Mouse (Mus musculus) kidney, adult 2 months (tissue): ENCODE measurements around the gene Dcaf8. TPM values are rescaled to one million over a fixed set of nuclear protein-coding genes. Genes with fewer than 3 reads are reported as not detected.

Source experiments
- DNase-seq: peaks from one replicate; pipeline ENCODE4 v3.0.0; 2021
- H3K27ac ChIP-seq: fragments of 200-500 bp; 2 replicates; pipeline ENCODE4 v1.5.1; 2012; ENCODE audit warnings: low read depth, low read length, control low read depth, inconsistent platforms; ENCODE audit not compliant: insufficient read depth
- H3K27me3 ChIP-seq: fragments of 200-500 bp; replicated peaks from 2 replicates; pipeline ENCODE4 v1.6.1; 2012; ENCODE audit warnings: mild to moderate bottlenecking, moderate library complexity, low read length, inconsistent platforms; ENCODE audit not compliant: control insufficient read depth, insufficient read depth
- H3K36me3 ChIP-seq: fragments of 200-500 bp; 2 replicates; pipeline ENCODE4 v1.6.1; 2012; ENCODE audit warnings: mild to moderate bottlenecking, moderate library complexity, low read length, inconsistent platforms; ENCODE audit not compliant: control insufficient read depth, insufficient read depth
- H3K4me1 ChIP-seq: fragments of 200-500 bp; 2 replicates; pipeline ENCODE4 v1.6.1; 2011; ENCODE audit warnings: low read length; ENCODE audit not compliant: control insufficient read depth, insufficient read depth
- H3K4me3 ChIP-seq: fragments of 200-500 bp; 2 replicates; pipeline ENCODE4 v1.5.1; 2011; ENCODE audit warnings: mild to moderate bottlenecking, low read depth, low read length, control low read depth; ENCODE audit not compliant: insufficient read depth
- CTCF ChIP-seq: fragments of 200-500 bp; conservative IDR thresholded peaks from 2 replicates; pipeline ENCODE4 v1.5.1; 2011; ENCODE audit warnings: low read depth, mild to moderate bottlenecking, control low read depth, low read length, moderate library complexity, mixed read lengths; ENCODE audit not compliant: insufficient read depth, insufficient read length
- POLR2A ChIP-seq: fragments of 200-500 bp; IDR thresholded peaks from one replicate; pipeline ENCODE4 v1.6.1; 2011; ENCODE audit warnings: low read depth, low read length, control low read depth
- WGBS: fragments of 180-500 bp; shearing (Covaris S2); methylation state at CpG from one replicate; pipeline ENCODE4 v1.1.7; 2018; 5-methylcytosine and 5-hydroxymethylcytosine counted together
- polyA plus RNA-seq: library from polyadenylated mRNA; depleted of rRNA; stranded (reverse); fragments of >200 nt; gene quantifications from 2 replicates; pipeline ENCODE4 v1.2.3, GENCODE M21; 2012

Dcaf8 gene
- polyA plus RNA-seq, 1 experiment, result 95.1 TPM

GRCm38 (mm10) chr1:172180881-172181280 lies 33.0 kb downstream of the Dcaf8 start:
- DNase-seq, result no peak
- WGBS, result 47% methylated on average over 4 of the region's 4 CpGs
- Histone ChIP-seq H3K27ac (no peak overlapping the region), H3K4me1 (no peaks in the 10 kb centered on the region), H3K27me3 (no peaks in the 10 kb centered on the region), H3K4me3 (no peak overlapping the region), H3K36me3 (peaks cover 12% of the 10 kb centered on the region)
- no peak for TF ChIP-seq CTCF
- TF ChIP-seq POLR2A, result no peak

- TF ChIP-seq CTCF, result no peak
- no peak for TF ChIP-seq POLR2A
- WGBS, result 91% methylated on average over 3 of the region's 3 CpGs
- H3K4me3 ChIP-seq, result no peak overlapping the region
- no peaks in the 10 kb centered on the region for H3K27me3 ChIP-seq
- H3K36me3 ChIP-seq, result peaks cover 9% of the 10 kb centered on the region
- DNase-seq, result no peak
- no peaks in the 10 kb centered on the region for H3K4me1 ChIP-seq
- no peak overlapping the region for H3K27ac ChIP-seq
Measured at GRCm38 (mm10) chr1:172181777-172182176, 33.9 kb downstream of the Dcaf8 start.

GRCm38 (mm10) chr1:172183056-172183455 lies 35.2 kb downstream of the Dcaf8 start:
- H3K4me1 ChIP-seq, result no peaks in the 10 kb centered on the region
- TF ChIP-seq POLR2A (no peak), CTCF (no peak)
- H3K27ac ChIP-seq, result no peak overlapping the region
- H3K4me3 ChIP-seq, result no peak overlapping the region
- no peak for DNase-seq
- 98% methylated on average over 6 of the region's 6 CpGs for WGBS
- peaks cover 15% of the 10 kb centered on the region for H3K36me3 ChIP-seq
- H3K27me3 ChIP-seq, result no peaks in the 10 kb centered on the region

DNA sequence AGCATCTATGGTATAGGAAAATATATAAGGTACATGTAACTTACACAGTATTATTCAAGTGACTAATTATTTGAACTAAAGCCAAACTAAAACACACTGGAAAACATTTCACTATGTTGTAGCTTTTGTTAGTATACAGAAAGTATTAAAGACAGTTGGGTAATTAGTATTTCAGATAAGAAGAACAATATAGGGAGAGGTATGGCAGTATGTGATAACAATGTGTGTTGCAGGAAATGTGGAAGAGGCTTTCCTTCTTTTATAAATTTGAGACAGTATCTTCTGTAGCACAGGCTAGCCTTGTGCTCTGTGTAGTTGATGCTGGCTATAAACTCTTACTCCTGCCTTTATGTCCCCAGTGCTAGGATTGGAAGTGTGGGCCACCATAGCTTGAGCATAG lies 36.0 kb downstream of the Dcaf8 start:
- no peak for DNase-seq
- no peak overlapping the region for H3K27ac ChIP-seq
- H3K4me3 ChIP-seq, result no peak overlapping the region
- no peak for TF ChIP-seq POLR2A
- TF ChIP-seq CTCF, result no peak
- H3K36me3 ChIP-seq, result peaks cover 15% of the 10 kb centered on the region
- no peaks in the 10 kb centered on the region for H3K27me3 ChIP-seq
- H3K4me1 ChIP-seq, result no peaks in the 10 kb centered on the region

DNA sequence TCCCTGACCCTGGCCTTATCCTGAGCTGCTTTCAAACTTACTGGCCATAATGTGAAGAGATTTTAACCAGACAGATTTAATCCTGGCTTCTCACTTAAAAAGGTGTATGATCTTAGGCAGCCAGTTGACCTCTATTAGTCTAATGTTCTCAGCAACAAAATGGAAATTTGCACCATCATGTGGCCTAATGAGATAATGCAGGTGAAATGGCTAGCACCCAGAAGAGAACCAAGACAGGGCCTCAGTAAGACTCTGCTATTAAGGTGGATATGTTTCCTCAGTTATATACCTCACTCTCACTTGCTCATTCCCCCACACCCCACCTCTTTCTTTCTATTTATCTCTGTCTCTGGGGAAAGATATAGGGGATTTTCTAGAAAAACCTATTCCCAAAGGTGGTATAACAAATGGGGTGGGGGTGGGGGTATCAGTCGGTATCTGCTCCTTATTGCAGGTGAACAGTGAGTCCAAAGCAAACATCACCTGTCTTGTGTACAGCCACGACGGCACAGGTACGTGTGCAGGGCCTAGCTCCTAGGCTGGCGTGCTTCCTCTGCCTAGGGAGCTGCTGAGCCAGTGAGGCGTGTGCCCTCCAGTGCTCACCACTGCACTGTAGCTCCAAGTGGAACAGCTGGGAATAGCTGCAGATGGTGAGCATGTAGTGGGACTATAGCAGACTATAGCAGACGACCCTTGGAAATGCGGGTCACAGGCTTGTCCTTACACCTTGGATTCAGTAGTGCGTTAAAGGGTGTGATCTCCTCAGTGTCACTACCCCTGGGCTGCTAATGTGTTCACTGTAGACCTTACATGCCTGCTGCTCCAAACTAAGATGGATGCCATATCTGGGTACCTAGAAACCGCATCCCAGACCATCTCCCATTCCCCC lies 38.8 kb downstream of the Dcaf8 start:
- H3K4me1 ChIP-seq, result no peaks in the 10 kb centered on the region
- no peak overlapping the region for H3K4me3 ChIP-seq
- TF ChIP-seq CTCF, result no peak
- TF ChIP-seq POLR2A, result no peak
- H3K36me3 ChIP-seq, result peaks cover 12% of the 10 kb centered on the region
- H3K27ac ChIP-seq, result no peak overlapping the region
- DNase-seq, result no peak
- 90% methylated on average over 10 of the region's 10 CpGs for WGBS
- no peaks in the 10 kb centered on the region for H3K27me3 ChIP-seq

- H3K4me1 ChIP-seq, result no peaks in the 10 kb centered on the region
- no peak overlapping the region for H3K27ac ChIP-seq
- H3K4me3 ChIP-seq, result no peak overlapping the region
- WGBS, result 61% methylated on average over 4 of the region's 4 CpGs
- peaks cover 11% of the 10 kb centered on the region for H3K36me3 ChIP-seq
- no peaks in the 10 kb centered on the region for H3K27me3 ChIP-seq
- TF ChIP-seq POLR2A (no peak), CTCF (peak; percentile 67)
- no peak for DNase-seq
Measured at GRCm38 (mm10) chr1:172188891-172189290, 41.0 kb downstream of the Dcaf8 start.

DNA sequence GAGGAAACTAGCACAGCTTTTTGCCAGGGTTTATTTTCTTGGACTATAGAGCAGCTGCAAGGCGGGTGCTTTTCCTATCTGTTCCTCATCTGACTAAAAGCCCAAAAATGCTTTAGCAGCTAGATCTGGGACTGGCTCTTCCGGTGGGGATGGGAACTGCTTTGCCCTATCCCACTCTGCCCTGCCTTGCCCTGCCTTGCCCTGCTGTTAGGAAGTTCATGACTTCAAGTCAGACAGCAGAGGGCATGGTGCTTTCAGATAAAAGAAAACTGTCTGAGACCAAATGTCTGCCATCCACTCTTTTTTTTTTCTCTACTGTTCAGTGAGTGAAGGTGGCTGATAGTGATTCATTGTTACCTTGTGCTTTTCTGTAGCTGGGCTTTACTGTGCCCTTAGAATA lies 43.7 kb downstream of the Dcaf8 start:
- H3K36me3 ChIP-seq, result peaks cover 11% of the 10 kb centered on the region
- no peak for DNase-seq
- H3K4me3 ChIP-seq, result no peak overlapping the region
- H3K27me3 ChIP-seq, result no peaks in the 10 kb centered on the region
- 72% methylated on average over 2 of the region's 2 CpGs for WGBS
- no peak overlapping the region for H3K27ac ChIP-seq
- H3K4me1 ChIP-seq, result no peaks in the 10 kb centered on the region
- 0 out of 2 replicates have a peak, but pooled peaks have one; percentile 13 for TF ChIP-seq CTCF
- TF ChIP-seq POLR2A, result no peak
